In the genomic region with DNA sequence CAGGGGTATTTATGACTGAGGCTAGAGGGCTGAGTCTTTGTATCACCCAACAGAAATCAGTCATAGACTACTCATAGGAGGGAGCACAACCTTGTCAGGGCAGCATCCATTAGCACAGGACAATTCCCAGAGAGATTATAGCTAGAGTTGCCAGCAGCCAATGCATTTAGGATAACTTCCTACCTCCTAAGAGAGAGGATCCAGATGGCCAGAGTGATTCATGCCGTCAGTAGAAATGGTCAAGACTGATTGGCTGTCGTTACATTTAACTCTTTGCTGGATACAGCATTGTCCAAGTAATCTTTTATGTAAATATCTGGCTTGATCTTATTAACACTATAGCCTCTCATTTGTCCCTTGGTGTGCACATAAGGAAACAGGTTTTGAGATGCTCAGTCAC, we compare ENCODE assay signal across 20 mouse cellular contexts.
DNase-seq lines count a peak whose midpoint lies in the region; ATAC-seq lines count a peak whose summit lies in the region.
"Had no signal": no experiment of that assay in that cellular context is flagged by ENCODE, and none has a peak within 500 bp of the region (broad histone marks: within the 10 kb centered on the region; RNA-seq: fewer than 3 reads in every experiment).

No protein-coding gene starts in this region.

- peak; percentile 31 to 43 for DNase-seq in cerebellum, adult 18-20 months
- DNase-seq in cerebellum, postnatal 4 days (ENCODE audit: low spot score in 2 of 2): no peak
- DNase-seq in cerebellum, adult 9-11 months: peak; percentile 44
- DNase-seq in brain, adult 2 months (ENCODE audit: low read depth, low spot score): peak; percentile 51
- DNase-seq in layer of hippocampus, postnatal 14 days (ENCODE audit: low spot score in 2 of 2): no peak
- no peak for DNase-seq in testis, postnatal 14 days (ENCODE audit: low spot score)
- DNase-seq in right cerebral cortex, adult 18-20 months: no peak
- DNase-seq: adrenal gland, postnatal 10 days; adrenal gland, postnatal 36 days; gastrocnemius, postnatal 25 days; heart, adult 18-20 months; heart, postnatal 14 days; heart, postnatal 4 days; kidney, adult 18-20 months had no signal

- no peak for ATAC-seq in cerebellum, adult (ENCODE audit: insufficient number of reproducible peaks, low FRiP score, low TSS enrichment)
- ATAC-seq: CD4-positive, CD25-positive, alpha-beta regulatory T cell, adult 4 months; forebrain, embryonic 15.5 days; hindbrain, postnatal 0 days; inflammation-experienced regulatory T-cells, adult 6 months; intestine, embryonic 16.5 days had no signal

Comparison
In these comparisons a context has a peak if more than half of its experiments do, and no peak if none do; other contexts are left out.
1. DNase-seq: peak in cerebellum, adult 18-20 months (2 of 2), cerebellum, adult 9-11 months (single experiment) and brain, adult 2 months (single experiment); none in cerebellum, postnatal 4 days (0 of 2), layer of hippocampus, postnatal 14 days (0 of 2), testis, postnatal 14 days (single experiment) and right cerebral cortex, adult 18-20 months (single experiment).